Mouse (Mus musculus): Measurements from ENCODE around the gene Sco2. TPM values are rescaled to one million over a fixed set of nuclear protein-coding genes. Genes with fewer than 3 reads are reported as not detected.

Sco2 gene
- total RNA-seq, 1 experiment: 46.4 TPM

DNA sequence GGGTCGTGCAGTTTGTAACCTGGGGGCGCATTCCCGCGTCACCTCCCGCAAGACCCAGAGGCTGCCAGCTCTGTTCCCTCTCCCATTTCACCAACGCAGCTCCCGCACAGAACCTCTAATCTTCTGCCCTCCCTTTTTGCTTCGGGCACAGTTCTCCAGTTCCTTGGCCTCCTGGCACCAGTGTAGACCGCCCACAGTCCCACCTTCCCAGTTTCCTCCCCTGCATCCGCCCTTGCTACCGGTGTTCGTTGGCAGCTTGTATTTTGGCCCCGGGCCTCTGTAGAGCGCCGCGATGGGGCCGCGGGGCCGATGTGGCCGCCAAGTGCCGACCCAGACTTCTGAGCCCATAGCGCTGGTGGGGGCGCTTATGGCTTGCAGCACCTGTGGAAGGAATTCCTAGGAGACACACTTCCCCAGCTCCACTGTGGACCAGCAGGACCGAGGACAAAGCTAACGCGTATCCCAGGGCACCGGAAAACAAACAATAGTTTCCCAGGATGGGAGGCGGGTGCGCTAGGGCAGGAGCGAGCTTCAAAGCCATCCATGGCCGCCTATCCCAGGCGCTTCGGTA, 5.3 kb upstream of the Sco2 start, which contains the start of gene Odf3b:
Gene Odf3b, minus strand, starts transcription at position 452 of the 571 bp plus-strand sequence.
- in situ Hi-C loops (cut with MboI; ENCODE audit: low sequenced_read_pairs in 2 of 2, unreplicated experiment in 2 of 2): no loop called here
- Histone ChIP-seq H3K27ac (ENCODE audit: insufficient read depth, low read depth, low read length, poor library complexity, severe bottlenecking) (no peak within 1 kb of the TSS), H3K4me3 (ENCODE audit: insufficient read depth in 1 of 2, low read depth in 1 of 2, low read length in 2 of 2, poor library complexity in 1 of 2, severe bottlenecking in 1 of 2) (peak within 1 kb of the TSS; percentile 55 to 63), H3K36me3 (ENCODE audit: control insufficient read depth, insufficient read depth, low read length, poor library complexity, severe bottlenecking) (no peaks in the 10 kb centered on the region), H3K4me1 (ENCODE audit: control insufficient read depth in 2 of 2, insufficient read depth in 2 of 2, low read length in 2 of 2, poor library complexity in 1 of 2) (peaks cover 2 to 21% of the 10 kb centered on the region in 2 experiments; a peak in 2 of 4 replicates), H3K9me3 (ENCODE audit: control insufficient read depth, insufficient read depth, low read depth, low read length) (no peaks in the 10 kb centered on the region), H3K9ac (ENCODE audit: insufficient read depth, low read depth, low read length, poor library complexity, severe bottlenecking) (peak within 1 kb of the TSS; percentile 60)
- no peak for TF ChIP-seq ZNF384 (IDR thresholded peaks at IDR 0.05; ENCODE audit: low read depth, low read length)
- TF ChIP-seq ZC3H11A (IDR thresholded peaks at IDR 0.05; ENCODE audit: borderline replicate concordance, low read depth, low read length): no peak
- TF ChIP-seq HCFC1 (IDR thresholded peaks at IDR 0.05; ENCODE audit: borderline replicate concordance, insufficient read depth, low read length): no peak
- TF ChIP-seq MAFK (IDR thresholded peaks at IDR 0.05; ENCODE audit: insufficient read depth, low read depth, low read length): no peak
- TF ChIP-seq CHD2 (IDR thresholded peaks at IDR 0.05; ENCODE audit: low read depth, low read length): no peak
- DNase-seq (ENCODE audit: low read depth, low spot score): no peak

- H3K36me3 ChIP-seq (ENCODE audit: control insufficient read depth, insufficient read depth, low read length, poor library complexity, severe bottlenecking): no peaks in the 10 kb centered on the region
- no peak overlapping the region for H3K27ac ChIP-seq (ENCODE audit: insufficient read depth, low read depth, low read length, poor library complexity, severe bottlenecking)
- no peaks in the 10 kb centered on the region for H3K9me3 ChIP-seq (ENCODE audit: control insufficient read depth, insufficient read depth, low read depth, low read length)
- H3K9ac ChIP-seq (ENCODE audit: insufficient read depth, low read depth, low read length, poor library complexity, severe bottlenecking): peak overlapping the region; percentile 60
- DNase-seq (ENCODE audit: low read depth, low spot score): no peak
- H3K4me3 ChIP-seq (ENCODE audit: insufficient read depth in 1 of 2, low read depth in 1 of 2, low read length in 2 of 2, poor library complexity in 1 of 2, severe bottlenecking in 1 of 2): peak overlapping the region; percentile 55 to 63
- TF ChIP-seq HCFC1 (IDR thresholded peaks at IDR 0.05; ENCODE audit: borderline replicate concordance, insufficient read depth, low read length) (no peak), CHD2 (IDR thresholded peaks at IDR 0.05; ENCODE audit: low read depth, low read length) (no peak), MAFK (IDR thresholded peaks at IDR 0.05; ENCODE audit: insufficient read depth, low read depth, low read length) (no peak), ZC3H11A (IDR thresholded peaks at IDR 0.05; ENCODE audit: borderline replicate concordance, low read depth, low read length) (no peak), ZNF384 (IDR thresholded peaks at IDR 0.05; ENCODE audit: low read depth, low read length) (no peak)
- in situ Hi-C loops (cut with MboI; ENCODE audit: low sequenced_read_pairs in 2 of 2, unreplicated experiment in 2 of 2): no loop called here
- peaks cover 2 to 21% of the 10 kb centered on the region in 2 experiments; a peak in 2 of 4 replicates for H3K4me1 ChIP-seq (ENCODE audit: control insufficient read depth in 2 of 2, insufficient read depth in 2 of 2, low read length in 2 of 2, poor library complexity in 1 of 2)
These were observed 4.5 kb upstream of the Sco2 start for GRCm38 (mm10) chr15:89377938-89378828.

DNA sequence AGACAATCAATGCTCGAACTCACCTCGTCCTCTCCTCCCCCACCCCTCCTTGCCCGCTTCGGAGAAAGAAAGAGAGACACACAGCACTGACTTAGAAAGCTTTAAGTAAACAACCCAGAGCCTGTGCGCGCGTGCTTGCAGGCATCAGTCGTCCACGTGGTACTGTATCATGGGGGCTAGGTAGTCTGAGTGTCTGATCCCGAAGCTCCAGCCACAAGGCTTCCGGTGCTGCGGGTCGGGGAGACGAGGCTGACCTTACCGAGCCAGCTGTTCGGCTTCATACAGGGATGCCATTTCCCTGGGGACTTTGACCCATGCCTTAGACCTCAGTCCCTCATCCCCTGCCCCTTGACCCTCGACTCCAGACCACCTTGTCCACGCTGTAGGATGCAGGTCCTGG, 3.7 kb upstream of the Sco2 start:
- Histone ChIP-seq H3K36me3 (ENCODE audit: control insufficient read depth, insufficient read depth, low read length, poor library complexity, severe bottlenecking) (peaks cover 5% of the 10 kb centered on the region), H3K27ac (ENCODE audit: insufficient read depth, low read depth, low read length, poor library complexity, severe bottlenecking) (no peak overlapping the region), H3K9me3 (ENCODE audit: control insufficient read depth, insufficient read depth, low read depth, low read length) (no peaks in the 10 kb centered on the region), H3K4me1 (ENCODE audit: control insufficient read depth in 2 of 2, insufficient read depth in 2 of 2, low read length in 2 of 2, poor library complexity in 1 of 2) (peaks cover 4 to 21% of the 10 kb centered on the region in 2 experiments; a peak in 3 of 4 replicates), H3K4me3 (ENCODE audit: insufficient read depth in 1 of 2, low read depth in 1 of 2, low read length in 2 of 2, poor library complexity in 1 of 2, severe bottlenecking in 1 of 2) (peak overlapping the region in 1 of 2 experiments; percentile 9; a peak in 1 of 4 replicates), H3K9ac (ENCODE audit: insufficient read depth, low read depth, low read length, poor library complexity, severe bottlenecking) (no peak overlapping the region)
- in situ Hi-C loops (cut with MboI; ENCODE audit: low sequenced_read_pairs in 2 of 2, unreplicated experiment in 2 of 2): no loop called here
- no peak for DNase-seq (ENCODE audit: low read depth, low spot score)
- TF ChIP-seq MAFK (IDR thresholded peaks at IDR 0.05; ENCODE audit: insufficient read depth, low read depth, low read length) (no peak), ZNF384 (IDR thresholded peaks at IDR 0.05; ENCODE audit: low read depth, low read length) (no peak), CHD2 (IDR thresholded peaks at IDR 0.05; ENCODE audit: low read depth, low read length) (no peak), HCFC1 (IDR thresholded peaks at IDR 0.05; ENCODE audit: borderline replicate concordance, insufficient read depth, low read length) (no peak), ZC3H11A (IDR thresholded peaks at IDR 0.05; ENCODE audit: borderline replicate concordance, low read depth, low read length) (no peak)

DNA sequence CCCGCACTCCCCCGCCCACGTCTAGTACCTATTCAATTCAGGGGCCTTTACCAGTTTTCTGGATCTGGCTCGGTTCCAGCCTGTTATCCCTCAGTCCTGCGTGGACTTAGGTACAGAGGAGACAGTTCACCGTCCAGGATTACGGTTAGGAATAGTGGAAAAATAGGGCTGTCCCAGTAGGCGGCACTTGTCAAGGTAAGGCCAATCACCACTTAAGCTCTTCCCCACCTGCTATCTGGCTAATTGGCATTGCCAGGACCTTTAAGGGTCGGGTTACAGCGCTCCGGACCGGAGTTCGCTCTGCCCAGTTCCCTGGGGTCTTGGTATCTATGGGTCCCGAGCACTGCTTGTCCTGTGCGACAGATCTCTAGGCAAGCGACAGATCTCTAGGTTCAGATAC, 3.3 kb upstream of the Sco2 start, which contains the start of gene Tymp:
Gene Tymp, minus strand, starts transcription at position 83 of the 400 bp plus-strand sequence.
- TF ChIP-seq ZC3H11A (IDR thresholded peaks at IDR 0.05; ENCODE audit: borderline replicate concordance, low read depth, low read length) (no peak), MAFK (IDR thresholded peaks at IDR 0.05; ENCODE audit: insufficient read depth, low read depth, low read length) (no peak), HCFC1 (IDR thresholded peaks at IDR 0.05; ENCODE audit: borderline replicate concordance, insufficient read depth, low read length) (no peak), ZNF384 (IDR thresholded peaks at IDR 0.05; ENCODE audit: low read depth, low read length) (no peak), CHD2 (IDR thresholded peaks at IDR 0.05; ENCODE audit: low read depth, low read length) (no peak)
- DNase-seq (ENCODE audit: low read depth, low spot score): no peak
- in situ Hi-C loops (cut with MboI; ENCODE audit: low sequenced_read_pairs in 2 of 2, unreplicated experiment in 2 of 2): no loop called here
- Histone ChIP-seq H3K4me1 (ENCODE audit: control insufficient read depth in 2 of 2, insufficient read depth in 2 of 2, low read length in 2 of 2, poor library complexity in 1 of 2) (peaks cover 4 to 24% of the 10 kb centered on the region in 2 experiments; a peak in 3 of 4 replicates), H3K4me3 (ENCODE audit: insufficient read depth in 1 of 2, low read depth in 1 of 2, low read length in 2 of 2, poor library complexity in 1 of 2, severe bottlenecking in 1 of 2) (peak within 1 kb of the TSS in 1 of 2 experiments; percentile 9; a peak in 1 of 4 replicates), H3K9ac (ENCODE audit: insufficient read depth, low read depth, low read length, poor library complexity, severe bottlenecking) (no peak within 1 kb of the TSS), H3K27ac (ENCODE audit: insufficient read depth, low read depth, low read length, poor library complexity, severe bottlenecking) (no peak within 1 kb of the TSS), H3K9me3 (ENCODE audit: control insufficient read depth, insufficient read depth, low read depth, low read length) (no peaks in the 10 kb centered on the region), H3K36me3 (ENCODE audit: control insufficient read depth, insufficient read depth, low read length, poor library complexity, severe bottlenecking) (peaks cover 9% of the 10 kb centered on the region)

Measured in ES-E14 (cell line).